In genomic region chr10:111128493-111128892, GRCm38 (mm10) we compare ENCODE assay signal across 24 mouse cellular contexts.
"Had no signal": no experiment of that assay in that cellular context is flagged by ENCODE, and none has a peak within 500 bp of the region (broad histone marks: within the 10 kb centered on the region; RNA-seq: fewer than 3 reads in every experiment).

No protein-coding gene starts in this region.

- H3K4me1 ChIP-seq: heart, embryonic 10.5 days; hindbrain, embryonic 12.5 days; intestine, embryonic 15.5 days; limb, embryonic 10.5 days; limb, embryonic 12.5 days had no signal

- H3K4me3 ChIP-seq: heart, embryonic 10.5 days; heart, embryonic 12.5 days; hindbrain, embryonic 10.5 days; hindbrain, embryonic 12.5 days; intestine, embryonic 15.5 days; layer of hippocampus, adult 2 months; left cerebral cortex, adult 2 months; limb, embryonic 10.5 days; limb, embryonic 12.5 days; liver, embryonic 13.5 days had no signal

- H3K27ac ChIP-seq: heart, embryonic 10.5 days; hindbrain, embryonic 10.5 days; hindbrain, embryonic 12.5 days; hindbrain, embryonic 14.5 days; intestine, embryonic 15.5 days; layer of hippocampus, adult 2 months; left cerebral cortex, adult 2 months; limb, embryonic 10.5 days; limb, embryonic 12.5 days; liver, embryonic 13.5 days had no signal

- ATAC-seq: hindbrain, embryonic 16.5 days; inflammation-experienced regulatory T-cells, adult 6 months; intestine, embryonic 15.5 days; intestine, postnatal 0 days had no signal

- DNase-seq: gastrocnemius, postnatal 25 days; heart, postnatal 10 days; heart, postnatal 4 days; kidney, adult 18-20 months; kidney, adult 8-10 months; kidney, postnatal 10 days; kidney, postnatal 25 days; kidney, postnatal 4 days; liver; liver, embryonic 13.5 days had no signal

- H3K9ac ChIP-seq: heart, embryonic 12.5 days; hindbrain, embryonic 12.5 days; hindbrain, embryonic 14.5 days; intestine, embryonic 15.5 days; limb, embryonic 12.5 days; liver, embryonic 13.5 days had no signal

- H3K27me3 ChIP-seq: heart, embryonic 12.5 days; hindbrain, embryonic 12.5 days; intestine, embryonic 15.5 days; limb, embryonic 12.5 days; liver, embryonic 13.5 days had no signal

- H3K36me3 ChIP-seq: heart, embryonic 10.5 days; heart, embryonic 12.5 days; hindbrain, embryonic 10.5 days; hindbrain, embryonic 12.5 days; intestine, embryonic 15.5 days; limb, embryonic 10.5 days; limb, embryonic 12.5 days; liver, embryonic 13.5 days had no signal

- H3K9me3 ChIP-seq: heart, embryonic 10.5 days; heart, embryonic 12.5 days; hindbrain, embryonic 10.5 days; hindbrain, embryonic 12.5 days; intestine, embryonic 15.5 days; limb, embryonic 10.5 days; limb, embryonic 12.5 days; liver, embryonic 13.5 days had no signal

- H3K4me2 ChIP-seq: heart, embryonic 12.5 days; hindbrain, embryonic 12.5 days; hindbrain, embryonic 14.5 days; intestine, embryonic 15.5 days; limb, embryonic 12.5 days; liver, embryonic 11.5 days; liver, embryonic 13.5 days had no signal
